Mouse (Mus musculus): ENCODE data around the gene Dcst1. TPM values are rescaled to one million over a fixed set of nuclear protein-coding genes. Genes with fewer than 3 reads are reported as not detected.

Gene Dcst1
- polyA plus RNA-seq, 1 experiment from 2014 or later: 0.11 TPM

DNA sequence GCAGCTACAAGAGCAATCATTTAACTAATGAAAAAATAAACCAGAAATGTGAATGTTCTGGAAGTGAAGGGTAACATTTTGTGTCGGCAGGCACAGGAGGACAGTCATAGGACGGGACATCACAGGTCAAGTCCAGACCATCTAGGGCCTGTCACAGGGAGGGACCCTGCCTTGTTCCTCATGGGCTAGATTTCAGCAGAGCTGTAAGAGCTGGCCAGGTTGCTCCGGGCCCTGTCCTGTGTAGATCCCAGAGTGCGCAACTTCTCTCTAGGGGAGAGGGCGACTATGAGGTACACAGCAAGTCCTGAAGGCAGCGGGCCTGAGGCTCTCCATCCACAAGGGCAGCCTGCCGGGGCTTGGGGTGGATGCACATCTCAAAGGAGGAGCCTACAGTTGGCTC is 3.4 kb downstream of the Dcst1 start, which contains the start of gene Dcst2:
TSS of gene Dcst2 (plus strand) at position 301 of the 400 bp plus-strand sequence.
- Histone ChIP-seq H3K4me2 (no peak within 1 kb of the TSS), H3K4me3 (ENCODE audit: low read depth, low read length) (no peak within 1 kb of the TSS), H3K9ac (no peak within 1 kb of the TSS), H3K9me3 (ENCODE audit: low read depth, low read length) (no peaks in the 10 kb centered on the region), H3K27ac (ENCODE audit: low read depth) (no peak within 1 kb of the TSS), H3K4me1 (ENCODE audit: insufficient read depth) (no peaks in the 10 kb centered on the region), H3K27me3 (ENCODE audit: insufficient read depth, low read length) (no peaks in the 10 kb centered on the region), H3K36me3 (ENCODE audit: insufficient read depth) (no peaks in the 10 kb centered on the region)
- 80% methylated on average over 7 of the region's 7 CpGs for WGBS
- TF ChIP-seq CTCF (IDR thresholded peaks at IDR 0.05; ENCODE audit: low read depth): no peak
- ATAC-seq (ENCODE audit: insufficient read depth): no peak
- no peak for DNase-seq

GRCm38 (mm10) chr3:89360237-89360636 is 4.8 kb downstream of the Dcst1 start:
- ATAC-seq (ENCODE audit: insufficient read depth): no peak
- no peak for TF ChIP-seq CTCF (IDR thresholded peaks at IDR 0.05; ENCODE audit: low read depth)
- 73% methylated on average over 3 of the region's 3 CpGs for WGBS

DNA sequence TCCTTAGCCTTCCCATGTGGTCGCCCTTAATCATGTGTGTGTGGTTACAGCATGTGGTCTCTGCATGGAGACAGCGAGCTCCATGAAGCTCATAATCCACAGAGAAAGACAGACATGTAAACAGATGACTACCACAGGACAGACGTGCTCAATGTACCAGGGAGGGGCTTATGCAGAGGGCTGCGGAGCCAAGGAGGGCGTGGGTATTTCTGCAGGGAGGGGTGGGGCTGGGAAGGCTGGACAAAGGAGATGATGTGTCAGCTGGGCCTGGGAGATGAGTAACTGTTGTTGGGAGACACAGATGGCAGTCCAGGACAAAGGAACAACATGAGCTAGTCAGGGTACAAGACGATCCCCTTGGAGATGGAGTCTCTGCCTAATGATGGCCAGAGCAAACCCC is 5.4 kb downstream of the Dcst1 start:
- Histone ChIP-seq H3K27me3 (ENCODE audit: insufficient read depth, low read length) (no peaks in the 10 kb centered on the region), H3K4me1 (ENCODE audit: insufficient read depth) (no peaks in the 10 kb centered on the region), H3K36me3 (ENCODE audit: insufficient read depth) (no peaks in the 10 kb centered on the region), H3K9me3 (ENCODE audit: low read depth, low read length) (no peaks in the 10 kb centered on the region), H3K9ac (no peak overlapping the region), H3K27ac (ENCODE audit: low read depth) (no peak overlapping the region), H3K4me2 (no peak overlapping the region), H3K4me3 (ENCODE audit: low read depth, low read length) (no peak overlapping the region)
- DNase-seq: no peak
- no peak for ATAC-seq (ENCODE audit: insufficient read depth)
- WGBS: 51% methylated on average over 6 of the region's 6 CpGs
- no peak for TF ChIP-seq CTCF (IDR thresholded peaks at IDR 0.05; ENCODE audit: low read depth)

More at GRCm38 (mm10) chr3:89360237-89360636, 4.8 kb downstream of the Dcst1 start:
- H3K36me3 ChIP-seq (ENCODE audit: insufficient read depth): no peaks in the 10 kb centered on the region
- H3K27me3 ChIP-seq (ENCODE audit: insufficient read depth, low read length): no peaks in the 10 kb centered on the region
- H3K27ac ChIP-seq (ENCODE audit: low read depth): no peak overlapping the region
- no peaks in the 10 kb centered on the region for H3K9me3 ChIP-seq (ENCODE audit: low read depth, low read length)
- H3K9ac ChIP-seq: no peak overlapping the region
- DNase-seq: no peak
- no peak overlapping the region for H3K4me2 ChIP-seq
- H3K4me3 ChIP-seq (ENCODE audit: low read depth, low read length): no peak overlapping the region
- no peaks in the 10 kb centered on the region for H3K4me1 ChIP-seq (ENCODE audit: insufficient read depth)

- Histone ChIP-seq H3K27ac (ENCODE audit: low read depth) (no peak overlapping the region), H3K4me2 (no peak overlapping the region), H3K27me3 (ENCODE audit: insufficient read depth, low read length) (no peaks in the 10 kb centered on the region; the same call in 1 of the 2 replicates), H3K9ac (no peak overlapping the region), H3K4me1 (ENCODE audit: insufficient read depth) (no peaks in the 10 kb centered on the region), H3K4me3 (ENCODE audit: low read depth, low read length) (no peak overlapping the region), H3K9me3 (ENCODE audit: low read depth, low read length) (no peaks in the 10 kb centered on the region), H3K36me3 (ENCODE audit: insufficient read depth) (no peaks in the 10 kb centered on the region)
- DNase-seq (no peak), ATAC-seq (ENCODE audit: insufficient read depth) (no peak)
- no peak for TF ChIP-seq CTCF (IDR thresholded peaks at IDR 0.05; ENCODE audit: low read depth)
- WGBS: 69% methylated on average over 9 of the region's 9 CpGs
Measured at GRCm38 (mm10) chr3:89356029-89356428, 9.0 kb downstream of the Dcst1 start.

GRCm38 (mm10) chr3:89355512-89355902 is 9.5 kb downstream of the Dcst1 start:
- no peak overlapping the region for H3K4me2 ChIP-seq
- no peak for TF ChIP-seq CTCF (IDR thresholded peaks at IDR 0.05; ENCODE audit: low read depth)

DNA sequence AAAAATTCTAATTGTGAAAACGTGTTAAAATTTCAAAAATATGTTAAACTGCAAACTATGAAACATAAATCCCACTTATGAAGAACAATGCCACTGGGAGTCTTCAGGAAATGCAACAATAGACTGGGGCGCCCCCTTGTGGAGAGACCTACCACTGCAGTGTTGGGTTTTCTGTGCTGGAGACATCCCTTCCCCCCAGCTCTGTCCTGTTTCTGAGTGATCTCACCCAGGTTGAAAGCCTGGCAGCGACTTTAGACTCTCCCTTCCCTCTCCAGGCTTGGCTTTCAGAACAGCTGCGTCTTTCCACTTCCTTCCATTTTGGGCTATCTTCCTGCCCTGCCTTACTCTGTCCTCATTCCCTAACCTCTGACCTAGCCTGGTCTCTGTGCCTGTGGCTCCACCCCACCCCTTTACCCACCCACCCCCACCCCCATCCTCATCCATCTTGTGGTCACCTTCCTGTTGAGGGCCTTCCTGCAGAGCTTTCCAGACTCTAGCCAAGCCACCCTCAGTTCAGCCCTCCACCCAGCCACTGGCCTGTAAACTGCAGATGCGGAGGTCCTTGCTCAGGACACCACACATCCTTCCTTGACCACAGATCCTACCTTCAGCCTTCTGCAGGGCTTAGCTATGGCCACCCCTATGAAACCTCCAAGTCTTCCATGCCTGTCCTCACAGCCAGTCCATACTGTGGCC is 10.1 kb downstream of the Dcst1 start:
- H3K9ac ChIP-seq: no peak overlapping the region
- 15% methylated on average over 5 of the region's 5 CpGs for WGBS
- 0 out of 2 replicates have a peak overlapping the region, but pooled peaks have one; percentile 18 for H3K27ac ChIP-seq (ENCODE audit: low read depth)
- DNase-seq (peak; percentile 91), ATAC-seq (ENCODE audit: insufficient read depth) (peak; percentile 58)
- TF ChIP-seq CTCF (IDR thresholded peaks at IDR 0.05; ENCODE audit: low read depth): peak; percentile 94
- H3K4me1 ChIP-seq (ENCODE audit: insufficient read depth): no peaks in the 10 kb centered on the region
- H3K27me3 ChIP-seq (ENCODE audit: insufficient read depth, low read length): no peaks in the 10 kb centered on the region; the same call in 1 of the 2 replicates
- no peaks in the 10 kb centered on the region for H3K36me3 ChIP-seq (ENCODE audit: insufficient read depth)
- H3K4me3 ChIP-seq (ENCODE audit: low read depth, low read length): no peak overlapping the region
- no peak overlapping the region for H3K4me2 ChIP-seq
- no peaks in the 10 kb centered on the region for H3K9me3 ChIP-seq (ENCODE audit: low read depth, low read length)

More at GRCm38 (mm10) chr3:89355512-89355902, 9.5 kb downstream of the Dcst1 start:
- H3K36me3 ChIP-seq (ENCODE audit: insufficient read depth): no peaks in the 10 kb centered on the region
- no peak overlapping the region for H3K4me3 ChIP-seq (ENCODE audit: low read depth, low read length)
- DNase-seq (no peak), ATAC-seq (ENCODE audit: insufficient read depth) (no peak)
- H3K9ac ChIP-seq: no peak overlapping the region
- 67% methylated on average over 6 of the region's 6 CpGs for WGBS
- no peaks in the 10 kb centered on the region; the same call in 1 of the 2 replicates for H3K27me3 ChIP-seq (ENCODE audit: insufficient read depth, low read length)
- H3K27ac ChIP-seq (ENCODE audit: low read depth): no peak overlapping the region
- H3K4me1 ChIP-seq (ENCODE audit: insufficient read depth): no peaks in the 10 kb centered on the region
- H3K9me3 ChIP-seq (ENCODE audit: low read depth, low read length): no peaks in the 10 kb centered on the region

GRCm38 (mm10) chr3:89351271-89351670 is 13.8 kb downstream of the Dcst1 start:
- Histone ChIP-seq H3K27me3 (ENCODE audit: insufficient read depth, low read length) (no peaks in the 10 kb centered on the region; the same call in 1 of the 2 replicates), H3K36me3 (ENCODE audit: insufficient read depth) (peaks cover 1% of the 10 kb centered on the region; the same call in 1 of the 2 replicates), H3K9ac (no peak overlapping the region), H3K4me3 (ENCODE audit: low read depth, low read length) (no peak overlapping the region), H3K27ac (ENCODE audit: low read depth) (no peak overlapping the region), H3K4me2 (no peak overlapping the region), H3K9me3 (ENCODE audit: low read depth, low read length) (no peaks in the 10 kb centered on the region), H3K4me1 (ENCODE audit: insufficient read depth) (no peaks in the 10 kb centered on the region)
- DNase-seq (no peak), ATAC-seq (ENCODE audit: insufficient read depth) (no peak)
- TF ChIP-seq CTCF (IDR thresholded peaks at IDR 0.05; ENCODE audit: low read depth): no peak
- WGBS: 43% methylated on average over 5 of the region's 5 CpGs

Data from lung, embryonic 14.5 days (tissue).